Mouse (Mus musculus): ENCODE data around the gene Tex28.
"Not testable (repeated sequence)": the region's sequence is repeated elsewhere in the genome, so short reads cannot be mapped to it uniquely, and the experiment has no call there.

The Tex28 gene

DNA sequence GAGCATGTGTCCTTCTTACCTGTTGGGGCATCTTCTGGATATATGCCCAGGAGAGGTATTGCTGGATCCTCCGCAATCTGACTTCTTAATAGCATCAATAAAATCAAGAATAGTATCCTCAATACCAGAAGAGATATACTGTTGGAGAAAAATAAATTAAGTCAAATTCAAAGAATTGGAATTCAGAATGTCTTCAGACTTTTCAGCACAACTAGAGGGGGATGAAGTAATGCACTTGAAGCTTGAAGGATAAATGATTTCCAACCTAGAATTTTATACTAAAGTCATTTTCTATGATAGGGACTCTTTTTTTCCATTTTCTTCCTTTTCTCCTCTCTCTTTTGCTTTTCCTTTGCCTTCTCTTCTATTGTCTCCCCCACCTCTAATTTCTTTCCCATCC is at the start of gene Tex28:
Gene Tex28, minus strand, starts transcription at position 101 of the 400 bp plus-strand sequence.
- no peak for DNase-seq (ENCODE audit: low read depth, low spot score)

DNA sequence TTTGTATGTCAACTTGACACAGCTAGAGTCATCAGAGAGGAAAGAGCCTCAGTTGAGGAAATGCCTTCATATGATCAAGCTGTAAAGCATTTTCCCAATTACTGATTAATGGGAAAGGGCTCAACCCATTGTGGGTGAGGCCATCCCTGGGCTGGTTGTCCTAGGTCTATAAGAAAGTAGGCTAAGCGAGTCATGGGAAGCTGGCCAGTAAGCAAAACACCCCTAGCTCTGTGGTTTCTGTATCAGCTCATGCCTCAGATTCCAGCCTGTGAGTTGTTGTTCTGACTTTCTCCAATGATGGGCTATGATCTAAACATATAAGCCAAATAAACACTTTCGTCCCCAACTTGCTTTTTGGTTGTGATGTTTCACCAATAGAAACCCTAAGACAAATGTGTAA is 35.9 kb upstream of the Tex28 start:
- no peak for DNase-seq (ENCODE audit: low read depth, low spot score)

- DNase-seq (ENCODE audit: low read depth, low spot score), result peak; percentile 5
Observed at GRCm38 (mm10) chrX:74176959-74177358, 9.3 kb upstream of the Tex28 start, which contains the start of gene Tktl1. Gene Tktl1 (plus strand): TSS chrX:74177259.

DNA sequence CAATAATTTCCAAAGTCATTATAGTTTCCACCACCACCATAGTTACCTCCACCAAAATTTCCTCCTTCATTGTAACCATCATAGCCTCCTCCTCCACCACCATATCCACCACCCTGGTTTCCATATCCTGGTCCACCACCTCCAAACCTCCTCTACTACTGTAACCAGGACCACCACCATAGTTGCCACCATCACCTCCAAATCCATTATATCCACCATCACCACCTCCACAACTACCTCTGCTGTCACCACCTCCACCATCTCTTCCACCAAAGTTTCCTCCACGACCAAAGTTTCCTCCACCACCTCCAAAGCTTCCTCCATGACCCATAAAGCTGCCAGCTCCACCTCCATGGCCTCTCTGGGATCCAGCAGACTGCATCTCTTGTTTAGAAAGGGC is 32.4 kb downstream of the Tex28 start, which contains the start of gene Mecp2:
Gene Mecp2, minus strand, starts transcription at position 101 of the 400 bp plus-strand sequence.
- not testable (repeated sequence) for DNase-seq (ENCODE audit: low read depth, low spot score)

DNA sequence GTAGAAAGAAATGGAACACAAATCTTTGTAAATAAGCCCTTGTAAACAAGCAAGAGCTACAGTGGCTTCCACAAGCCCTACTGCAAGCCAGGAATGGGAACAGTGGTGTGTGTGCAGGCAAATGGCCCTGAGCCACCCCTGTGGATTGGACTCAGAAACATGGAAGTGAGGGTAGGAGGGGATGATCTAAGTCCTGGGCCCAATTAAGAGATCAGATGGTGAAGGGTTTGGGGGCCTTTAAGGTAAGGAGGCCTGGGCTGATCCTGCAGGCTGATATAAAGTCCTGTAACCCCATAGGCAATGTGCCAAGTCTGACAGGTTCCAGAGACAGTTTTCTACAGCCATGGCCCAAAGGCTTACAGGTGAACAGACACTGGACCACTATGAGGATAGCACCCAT is 40.5 kb downstream of the Tex28 start, which contains the start of gene Opn1mw:
Gene Opn1mw, plus strand, starts transcription at position 301 of the 400 bp plus-strand sequence.
- DNase-seq (ENCODE audit: low read depth, low spot score), result no peak

GRCm38 (mm10) chrX:74124975-74125374 is 42.7 kb downstream of the Tex28 start:
- DNase-seq (ENCODE audit: low read depth, low spot score), result peak; percentile 39

DNA sequence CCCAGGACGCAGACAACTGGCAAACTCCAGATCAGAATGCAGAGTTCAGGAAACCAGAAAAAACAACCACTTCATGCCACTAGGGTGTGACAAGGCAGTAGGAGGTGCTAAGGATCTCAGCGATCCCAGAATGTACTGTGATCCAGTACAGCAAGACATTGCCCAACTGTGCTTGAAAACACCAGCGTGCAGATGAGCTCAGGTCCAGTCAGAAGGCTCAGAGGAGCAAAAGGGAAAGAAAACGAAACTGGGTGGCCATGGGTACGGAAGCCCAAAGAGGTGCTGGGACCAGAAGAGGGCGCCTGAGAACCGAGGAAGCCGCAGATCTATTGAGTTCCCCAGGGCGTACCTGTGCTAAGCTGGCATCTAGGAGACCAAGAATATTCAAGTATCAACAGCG is 52.1 kb downstream of the Tex28 start:
- DNase-seq (ENCODE audit: low read depth, low spot score), result peak; percentile 62

DNA sequence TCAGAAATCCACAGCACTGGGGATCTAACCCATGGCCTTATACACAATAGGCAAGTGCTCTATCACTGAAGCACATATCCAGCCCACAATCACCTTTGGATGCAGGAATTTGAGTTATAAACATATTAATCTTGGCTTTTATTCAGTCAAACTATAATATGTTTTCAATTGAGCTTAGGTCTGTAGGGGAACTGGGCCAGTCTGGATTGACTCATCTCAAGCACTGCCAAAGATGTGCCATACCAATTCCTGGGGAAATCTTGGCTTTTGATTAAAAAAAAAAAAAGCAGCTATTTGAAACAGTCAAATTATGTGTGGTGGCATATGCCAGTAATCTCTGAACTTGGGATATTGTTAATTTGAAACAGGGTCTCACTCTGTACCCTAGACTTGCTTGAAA is 53.6 kb downstream of the Tex28 start:
- no peak for DNase-seq (ENCODE audit: low read depth, low spot score)

- DNase-seq (ENCODE audit: low read depth, low spot score), result no peak
Observed at GRCm38 (mm10) chrX:74108747-74109146, 58.9 kb downstream of the Tex28 start.

GRCm38 (mm10) chrX:74105916-74106315 is 61.7 kb downstream of the Tex28 start:
- DNase-seq (ENCODE audit: low read depth, low spot score), result no peak

DNA sequence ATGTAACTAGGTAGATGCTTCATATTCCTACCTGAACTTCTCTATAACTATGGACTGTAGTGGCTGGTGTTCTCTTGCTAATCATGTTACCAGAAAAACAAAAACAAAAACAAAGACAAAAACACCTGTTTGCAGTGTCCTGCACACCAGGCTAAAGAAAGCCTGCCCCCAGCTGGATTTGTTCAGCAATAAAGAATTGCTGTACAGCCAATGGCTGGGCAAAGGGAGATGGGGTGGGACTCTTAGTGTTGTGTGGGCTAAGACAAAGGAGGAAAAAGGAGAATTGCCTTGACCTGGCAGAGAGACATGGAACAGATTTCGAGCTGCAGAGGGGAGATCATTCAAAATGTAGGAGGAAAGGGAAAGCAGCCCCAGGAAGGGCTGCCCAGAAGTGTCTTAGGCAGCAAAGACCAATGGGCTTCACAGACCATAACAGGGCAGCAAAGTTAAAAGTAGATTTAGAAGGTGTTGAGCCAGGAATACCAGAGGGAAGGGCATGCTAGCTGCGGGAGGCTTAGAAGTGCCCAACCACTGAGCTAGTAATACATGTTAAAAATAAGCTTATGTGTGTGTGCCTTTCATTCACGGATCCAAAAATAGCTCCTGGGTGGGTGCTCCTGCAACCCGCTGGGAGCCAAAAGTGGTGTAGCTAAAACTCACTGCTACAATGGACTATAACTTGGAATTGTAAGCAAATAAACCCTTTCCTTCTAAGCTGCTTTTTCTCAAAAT is 64.0 kb downstream of the Tex28 start:
- DNase-seq (ENCODE audit: low read depth, low spot score), result no peak
